Mouse (Mus musculus) intestine, embryonic 15.5 days (tissue): Measurements from ENCODE around the gene Raf1. TPM values are rescaled to one million over a fixed set of nuclear protein-coding genes. Genes with fewer than 3 reads are reported as not detected.
"Not testable (repeated sequence)": the region's sequence is repeated elsewhere in the genome, so short reads cannot be mapped to it uniquely, and the experiment has no call there.

Source experiments
- ATAC-seq: fragments of 200-750 bp; cut with Nextera tagmentation; 2 replicates; pipeline ENCODE4 v1.8.0; 2017; ENCODE audit warnings: moderate TSS enrichment, moderate library complexity
- H3K27ac ChIP-seq: fragments of 300-500 bp; sonication (generic); 2 replicates; pipeline ENCODE4 v1.5.1; 2015; ENCODE audit warnings: mild to moderate bottlenecking, inconsistent platforms
- H3K27me3 ChIP-seq: fragments of 300-500 bp; sonication (generic); replicated peaks from 2 replicates; pipeline ENCODE4 v1.6.1; 2015; ENCODE audit warnings: inconsistent platforms
- H3K36me3 ChIP-seq: fragments of 300-500 bp; sonication (generic); 2 replicates; pipeline ENCODE4 v1.6.1; 2015; ENCODE audit warnings: inconsistent platforms
- H3K4me1 ChIP-seq: fragments of 300-500 bp; sonication (generic); replicated peaks from 2 replicates; pipeline ENCODE4 v1.6.1; 2015; ENCODE audit warnings: inconsistent platforms
- H3K4me2 ChIP-seq: fragments of 300-500 bp; sonication (generic); replicated peaks from 2 replicates; pipeline ENCODE4 v1.6.1; 2015; ENCODE audit warnings: mild to moderate bottlenecking, inconsistent platforms
- H3K4me3 ChIP-seq: fragments of 300-500 bp; sonication (generic); replicated peaks from 2 replicates; pipeline ENCODE4 v1.5.1; 2015; ENCODE audit warnings: inconsistent platforms
- H3K9ac ChIP-seq: fragments of 300-500 bp; sonication (generic); 2 replicates; pipeline ENCODE4 v1.6.1; 2015; ENCODE audit warnings: inconsistent platforms
- H3K9me3 ChIP-seq: fragments of 300-500 bp; sonication (generic); 2 replicates; pipeline ENCODE4 v1.6.1; 2016; ENCODE audit warnings: inconsistent platforms
- WGBS: fragments of 180-500 bp; shearing (Covaris S2); methylation state at CpG from one replicate; pipeline ENCODE4 v1.1.7; 2015; 5-methylcytosine and 5-hydroxymethylcytosine counted together
- polyA plus RNA-seq: library from polyadenylated mRNA; unstranded; fragments of >200 nt; fragmentation: Nextera tagmentation; extraction: Ambion mirVana; gene quantifications from 2 replicates; pipeline ENCODE4 v1.2.1, GENCODE M21; 2015

The Raf1 gene
- polyA plus RNA-seq, 1 experiment from 2014 or later, result 76.2 TPM

GRCm38 (mm10) chr6:115638188-115638587 lies 38.2 kb downstream of the Raf1 start:
- H3K4me1 ChIP-seq, H3K4me3 ChIP-seq, H3K27ac ChIP-seq, ATAC-seq, H3K27me3 ChIP-seq, H3K9ac ChIP-seq, H3K9me3 ChIP-seq, H3K4me2 ChIP-seq: not testable (repeated sequence)
- 93% methylated on average over 7 of the region's 7 CpGs for WGBS
- H3K36me3 ChIP-seq, result peaks cover 23% of the 10 kb centered on the region

- H3K27ac ChIP-seq, result no peak overlapping the region
- H3K36me3 ChIP-seq, result peaks cover 28% of the 10 kb centered on the region
- H3K4me2 ChIP-seq, result no peak overlapping the region
Measured at GRCm38 (mm10) chr6:115634015-115634414, 42.4 kb downstream of the Raf1 start.

GRCm38 (mm10) chr6:115631056-115631795 lies 45.2 kb downstream of the Raf1 start:
- H3K27ac ChIP-seq, result no peak overlapping the region
- no peak overlapping the region for H3K4me2 ChIP-seq
- no peaks in the 10 kb centered on the region for H3K9me3 ChIP-seq
- 86% methylated on average over 3 of the region's 3 CpGs for WGBS
- H3K4me3 ChIP-seq, result no peak overlapping the region
- H3K36me3 ChIP-seq, result peaks cover 19% of the 10 kb centered on the region
- H3K27me3 ChIP-seq, result no peaks in the 10 kb centered on the region
- no peak for ATAC-seq
- H3K9ac ChIP-seq, result no peak overlapping the region
- no peaks in the 10 kb centered on the region for H3K4me1 ChIP-seq

More at GRCm38 (mm10) chr6:115634015-115634414, 42.4 kb downstream of the Raf1 start:
- Histone ChIP-seq H3K9me3 (no peaks in the 10 kb centered on the region), H3K9ac (no peak overlapping the region), H3K4me3 (no peak overlapping the region), H3K4me1 (no peaks in the 10 kb centered on the region), H3K27me3 (no peaks in the 10 kb centered on the region)
- ATAC-seq, result 0 out of 2 replicates have a peak, but pooled peaks have one; percentile 49
- 79% methylated on average over 2 of the region's 2 CpGs for WGBS

- no peak for ATAC-seq
- Histone ChIP-seq H3K9me3 (no peaks in the 10 kb centered on the region), H3K27ac (no peak overlapping the region), H3K4me1 (no peaks in the 10 kb centered on the region), H3K4me3 (no peak overlapping the region), H3K4me2 (no peak overlapping the region), H3K36me3 (peaks cover 25% of the 10 kb centered on the region), H3K9ac (no peak overlapping the region), H3K27me3 (no peaks in the 10 kb centered on the region)
- 86% methylated on average over 5 of the region's 5 CpGs for WGBS
Measured at GRCm38 (mm10) chr6:115626121-115626520, 50.3 kb downstream of the Raf1 start.

- ATAC-seq, result no peak
- Histone ChIP-seq H3K27me3 (no peaks in the 10 kb centered on the region), H3K4me1 (no peaks in the 10 kb centered on the region), H3K4me2 (no peak overlapping the region), H3K9me3 (no peaks in the 10 kb centered on the region), H3K9ac (no peak overlapping the region), H3K27ac (no peak overlapping the region), H3K4me3 (no peak overlapping the region), H3K36me3 (peaks cover 53% of the 10 kb centered on the region)
- 48% methylated on average over 1 of the region's 1 CpGs for WGBS
Measured at GRCm38 (mm10) chr6:115620942-115621341, 55.5 kb downstream of the Raf1 start.

- Histone ChIP-seq H3K4me2 (no peak overlapping the region), H3K36me3 (peaks cover 50% of the 10 kb centered on the region), H3K9ac (no peak overlapping the region), H3K27me3 (no peaks in the 10 kb centered on the region), H3K9me3 (no peaks in the 10 kb centered on the region), H3K4me1 (no peaks in the 10 kb centered on the region), H3K4me3 (no peak overlapping the region), H3K27ac (no peak overlapping the region)
- ATAC-seq, result no peak
- 91% methylated on average over 10 of the region's 10 CpGs for WGBS
Measured at GRCm38 (mm10) chr6:115619818-115620217, 56.6 kb downstream of the Raf1 start.

GRCm38 (mm10) chr6:115615983-115616382 lies 60.5 kb downstream of the Raf1 start:
- Histone ChIP-seq H3K4me1 (no peaks in the 10 kb centered on the region), H3K36me3 (peaks cover 54% of the 10 kb centered on the region), H3K9ac (no peak overlapping the region), H3K4me3 (no peak overlapping the region), H3K9me3 (no peaks in the 10 kb centered on the region), H3K27me3 (no peaks in the 10 kb centered on the region), H3K4me2 (no peak overlapping the region), H3K27ac (no peak overlapping the region)
- no peak for ATAC-seq
- WGBS, result 79% methylated on average over 3 of the region's 3 CpGs

GRCm38 (mm10) chr6:115613793-115614192 lies 62.6 kb downstream of the Raf1 start:
- Histone ChIP-seq H3K27ac (no peak overlapping the region), H3K9me3 (no peaks in the 10 kb centered on the region), H3K4me2 (no peak overlapping the region), H3K4me1 (no peaks in the 10 kb centered on the region), H3K9ac (no peak overlapping the region), H3K4me3 (no peak overlapping the region), H3K27me3 (no peaks in the 10 kb centered on the region), H3K36me3 (peaks cover 55% of the 10 kb centered on the region)
- no peak for ATAC-seq

- 90% methylated on average over 5 of the region's 5 CpGs for WGBS
- ATAC-seq, result no peak
- no peak overlapping the region for H3K9ac ChIP-seq
Measured at GRCm38 (mm10) chr6:115610301-115610700, 66.1 kb downstream of the Raf1 start.

GRCm38 (mm10) chr6:115609121-115609520 lies 67.3 kb downstream of the Raf1 start:
- H3K9ac ChIP-seq, result no peak overlapping the region
- 75% methylated on average over 3 of the region's 3 CpGs for WGBS
- no peaks in the 10 kb centered on the region for H3K4me1 ChIP-seq
- no peaks in the 10 kb centered on the region for H3K9me3 ChIP-seq
- peaks cover 22% of the 10 kb centered on the region for H3K36me3 ChIP-seq
- H3K27me3 ChIP-seq, result no peaks in the 10 kb centered on the region
- H3K4me3 ChIP-seq, result no peak overlapping the region
- H3K4me2 ChIP-seq, result no peak overlapping the region
- H3K27ac ChIP-seq, result no peak overlapping the region
- no peak for ATAC-seq

More at GRCm38 (mm10) chr6:115610301-115610700, 66.1 kb downstream of the Raf1 start:
- no peak overlapping the region for H3K4me2 ChIP-seq
- H3K4me1 ChIP-seq, result no peaks in the 10 kb centered on the region
- H3K27me3 ChIP-seq, result no peaks in the 10 kb centered on the region
- no peak overlapping the region for H3K27ac ChIP-seq
- peaks cover 28% of the 10 kb centered on the region for H3K36me3 ChIP-seq
- H3K4me3 ChIP-seq, result no peak overlapping the region
- no peaks in the 10 kb centered on the region for H3K9me3 ChIP-seq

- H3K27ac ChIP-seq, result no peak overlapping the region
- H3K27me3 ChIP-seq, result no peaks in the 10 kb centered on the region
- no peaks in the 10 kb centered on the region for H3K9me3 ChIP-seq
- H3K36me3 ChIP-seq, result peaks cover 12% of the 10 kb centered on the region
- peaks cover 8% of the 10 kb centered on the region for H3K4me1 ChIP-seq
- WGBS, result 75% methylated on average over 4 of the region's 4 CpGs
- no peak overlapping the region for H3K4me2 ChIP-seq
- H3K9ac ChIP-seq, result no peak overlapping the region
- no peak overlapping the region for H3K4me3 ChIP-seq
- no peak for ATAC-seq
Measured at GRCm38 (mm10) chr6:115607429-115607828, 69.0 kb downstream of the Raf1 start.

GRCm38 (mm10) chr6:115606461-115606860 lies 70.0 kb downstream of the Raf1 start:
- 82% methylated on average over 1 of the region's 1 CpGs for WGBS
- peaks cover 10% of the 10 kb centered on the region for H3K4me1 ChIP-seq
- H3K4me2 ChIP-seq, result no peak overlapping the region
- H3K27me3 ChIP-seq, result no peaks in the 10 kb centered on the region
- H3K36me3 ChIP-seq, result peaks cover 12% of the 10 kb centered on the region
- no peak overlapping the region for H3K27ac ChIP-seq
- no peaks in the 10 kb centered on the region for H3K9me3 ChIP-seq
- no peak overlapping the region for H3K4me3 ChIP-seq
- ATAC-seq, result no peak
- H3K9ac ChIP-seq, result no peak overlapping the region
